Mouse (Mus musculus) left cerebral cortex, postnatal 10 days (tissue): ENCODE measurements around the gene Hdac1. TPM values are rescaled to one million over a fixed set of nuclear protein-coding genes. Genes with fewer than 3 reads are reported as not detected.
A peak's percentile ranks its signal among the peaks of the same experiment; 100 is the strongest.

Source experiments
- DNase-seq, 2 experiments: peaks; one replicate each; pipeline ENCODE4 v3.0.0; 2021 to 2022; ENCODE audit warnings: low spot score in 2 of 2, mixed read lengths in 1 of 2; ENCODE audit errors: extremely low spot score in 1 of 2
- intact Hi-C: fragments of 180-260 bp; cut with DNase I; formaldehyde crosslinking; loops from one replicate; pipeline ENCODE4 v1.15.1; 2025
- total RNA-seq, 2 experiments: library from RNA; stranded (reverse); gene quantifications; 2 replicates each; pipeline ENCODE4 v1.2.3; 2021

Hdac1 gene
- total RNA-seq, result 10 to 100 TPM; 29.4 to 33.0 TPM

- DNase-seq, result peak; percentile 96 to 99
- intact Hi-C loops, result no loop called here
Observed at GRCm38 (mm10) chr4:129542592-129543141, at the start of gene Hdac1. TSS of gene Hdac1 (minus strand) at chr4:129542713.

GRCm38 (mm10) chr4:129588865-129589264 is 46.4 kb upstream of the Hdac1 start:
- intact Hi-C loops, result no loop called here
- no peak for DNase-seq

GRCm38 (mm10) chr4:129586943-129587342 is 44.4 kb upstream of the Hdac1 start:
- DNase-seq, result no peak
- intact Hi-C loops, result no loop called here

GRCm38 (mm10) chr4:129585773-129586172 is 43.3 kb upstream of the Hdac1 start:
- intact Hi-C loops, result no loop called here
- no peak for DNase-seq

GRCm38 (mm10) chr4:129584884-129585608 is 42.5 kb upstream of the Hdac1 start:
- peak; percentile 83 to 87 for DNase-seq
- intact Hi-C loops, result no loop called here

- intact Hi-C loops, result no loop called here
- no peak for DNase-seq
Observed at GRCm38 (mm10) chr4:129584370-129584769, 41.9 kb upstream of the Hdac1 start.

- DNase-seq, result no peak
- intact Hi-C loops, result no loop called here
Observed at GRCm38 (mm10) chr4:129582251-129582650, 39.7 kb upstream of the Hdac1 start.

GRCm38 (mm10) chr4:129580347-129580746 is 37.8 kb upstream of the Hdac1 start:
- no peak for DNase-seq
- intact Hi-C loops, result no loop called here

GRCm38 (mm10) chr4:129578466-129578865 is 36.0 kb upstream of the Hdac1 start, which contains the start of gene Fam167b:
TSS of gene Fam167b (minus strand) at chr4:129578549.
- intact Hi-C loops, result no loop called here
- DNase-seq, result peak in 1 of 2 experiments; percentile 32

- no peak for DNase-seq
- intact Hi-C loops, result no loop called here
Observed at GRCm38 (mm10) chr4:129577688-129578087, 35.2 kb upstream of the Hdac1 start.

GRCm38 (mm10) chr4:129576863-129577491 is 34.5 kb upstream of the Hdac1 start:
- intact Hi-C loops, result no loop called here
- DNase-seq, result peak; percentile 63 to 78

GRCm38 (mm10) chr4:129575171-129575844 is 32.8 kb upstream of the Hdac1 start:
- DNase-seq, result peak in 1 of 2 experiments; percentile 41
- intact Hi-C loops, result no loop called here

GRCm38 (mm10) chr4:129573430-129573829 is 30.9 kb upstream of the Hdac1 start, which contains the start of gene Lck:
TSS of gene Lck (minus strand) at chr4:129573641.
- intact Hi-C loops, result no loop called here
- no peak for DNase-seq

GRCm38 (mm10) chr4:129573093-129573370 is 30.5 kb upstream of the Hdac1 start:
- no peak for DNase-seq
- intact Hi-C loops, result no loop called here

GRCm38 (mm10) chr4:129572236-129573092 is 30.0 kb upstream of the Hdac1 start:
- intact Hi-C loops, result no loop called here
- DNase-seq, result no peak

- no peak for DNase-seq
- intact Hi-C loops, result no loop called here
Observed at GRCm38 (mm10) chr4:129571551-129572084, 29.1 kb upstream of the Hdac1 start.

- intact Hi-C loops, result no loop called here
- DNase-seq, result no peak
Observed at GRCm38 (mm10) chr4:129570028-129570427, 27.5 kb upstream of the Hdac1 start.

GRCm38 (mm10) chr4:129568366-129568765 is 25.9 kb upstream of the Hdac1 start:
- intact Hi-C loops, result no loop called here
- no peak for DNase-seq

GRCm38 (mm10) chr4:129565139-129565538 is 22.6 kb upstream of the Hdac1 start:
- DNase-seq, result no peak
- intact Hi-C loops, result no loop called here
